Mouse (Mus musculus): ENCODE measurements around the gene Rimbp2.

DNA sequence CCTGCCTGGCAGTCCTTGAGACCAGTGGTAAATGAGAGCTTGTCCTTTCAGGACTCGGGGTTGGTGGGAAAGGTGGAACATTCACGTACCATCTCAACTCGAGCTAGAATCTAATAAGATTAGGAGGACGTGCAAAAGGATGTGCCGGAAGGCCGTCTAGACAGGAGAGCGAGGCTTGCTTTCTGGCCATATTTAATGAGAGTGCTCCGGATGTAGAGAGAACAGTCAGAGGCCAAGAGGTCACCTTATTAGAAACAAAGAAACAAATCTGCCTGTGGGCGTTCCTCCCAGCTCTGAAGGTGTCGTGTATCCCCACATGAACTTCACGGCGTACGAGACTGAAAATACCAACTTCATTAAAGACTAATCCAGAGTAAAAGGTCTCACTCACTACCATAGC is 53.3 kb downstream of the Rimbp2 start:
- TF ChIP-seq GATA1 (IDR thresholded peaks at IDR 0.05; ENCODE audit: borderline replicate concordance, low read length): no peak
- TF ChIP-seq FLI1 (IDR thresholded peaks at IDR 0.05; ENCODE audit: low read length): no peak
